Mouse (Mus musculus) lung, postnatal 0 days (tissue): Measurements from ENCODE around the gene Fam208b.
A peak's percentile ranks its signal among the peaks of the same experiment; 100 is the strongest.

Experiments
- CTCF ChIP-seq: IDR thresholded peaks from 2 replicates; pipeline ENCODE4 v1.5.1; 2016; ENCODE audit warnings: antibody characterized with exemption, mild to moderate bottlenecking
- EP300 ChIP-seq: IDR thresholded peaks from 2 replicates; pipeline ENCODE4 v1.6.1; 2016; ENCODE audit warnings: antibody characterized with exemption, mild to moderate bottlenecking, control low read depth

GRCm38 (mm10) chr13:3563130-3563529 lies 47.8 kb downstream of the Fam208b start:
- TF ChIP-seq CTCF = peak; percentile 38
- TF ChIP-seq EP300 = no peak
